Mouse (Mus musculus) CH12F3 (cell line): Measurements from ENCODE around the gene Fgf15.

ENCODE experiments used
- in situ Hi-C: fragments of 300-500 bp; cut with MboI; formaldehyde crosslinking; loops from 2 replicates; pipeline ENCODE4 v1.14.3; 2020; ENCODE audit warnings: low sequenced_read_pairs

Fgf15 gene

DNA sequence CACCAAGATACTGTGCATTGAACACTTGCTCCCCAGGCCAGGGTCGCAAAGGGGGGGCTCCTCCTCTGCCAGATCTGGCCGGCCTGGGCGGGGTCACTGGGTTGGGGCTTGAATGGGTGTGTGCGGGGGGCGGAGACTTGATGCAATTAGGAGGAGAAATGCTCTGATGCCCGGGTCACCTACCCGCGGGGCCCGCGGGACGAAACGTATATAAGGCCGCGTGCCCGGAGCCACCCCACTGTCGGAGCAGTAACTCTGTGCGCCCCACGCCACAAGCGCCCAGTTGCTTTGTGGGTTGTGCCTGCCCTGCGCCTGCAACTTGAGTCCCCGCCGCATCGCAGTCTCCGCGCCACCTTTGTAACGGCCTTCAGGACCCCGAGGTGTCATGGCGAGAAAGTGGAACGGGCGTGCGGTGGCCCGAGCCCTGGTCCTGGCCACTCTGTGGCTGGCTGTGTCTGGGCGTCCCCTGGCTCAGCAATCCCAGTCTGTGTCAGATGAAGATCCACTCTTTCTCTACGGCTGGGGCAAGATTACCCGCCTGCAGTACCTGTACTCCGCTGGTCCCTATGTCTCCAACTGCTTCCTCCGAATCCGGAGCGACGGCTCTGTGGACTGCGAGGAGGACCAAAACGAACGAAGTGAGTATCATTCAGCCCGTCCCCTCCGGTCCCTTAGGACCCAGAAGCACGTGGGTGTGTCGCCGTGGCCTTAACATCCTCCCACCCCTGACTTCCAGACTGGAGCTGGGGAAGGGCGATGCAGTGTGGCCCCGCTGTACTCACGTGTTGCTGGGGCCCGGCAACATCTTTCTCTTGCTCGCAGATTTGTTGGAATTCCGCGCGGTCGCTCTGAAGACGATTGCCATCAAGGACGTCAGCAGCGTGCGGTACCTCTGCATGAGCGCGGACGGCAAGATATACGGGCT is at the start of gene Fgf15:
Gene Fgf15, plus strand, starts transcription at position 238 of the 925 bp plus-strand sequence.
- in situ Hi-C loops = loop anchor here (10.0 kb wide), 1 partner anchor 92 kb away; no protein-coding TSS in a partner anchor

DNA sequence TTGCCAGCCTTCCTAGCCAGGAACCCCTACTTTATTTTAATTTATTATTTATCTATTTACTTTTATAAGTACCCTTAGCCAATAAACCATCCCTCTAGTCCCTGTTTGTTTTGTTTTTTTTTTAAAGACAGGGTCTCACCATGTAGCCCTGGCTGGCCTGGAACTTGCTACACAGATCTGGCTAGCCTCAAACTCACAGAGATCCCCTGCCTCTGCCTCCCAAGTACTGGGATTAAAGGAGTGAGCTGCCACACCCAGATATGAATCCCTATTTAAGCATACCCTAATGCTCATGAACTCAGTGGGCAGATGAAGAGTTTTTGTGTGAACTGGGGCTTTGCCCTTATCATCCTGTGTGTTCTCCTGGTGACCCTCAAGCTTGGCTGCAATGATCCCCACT is 49.3 kb upstream of the Fgf15 start, which contains the start of gene Fgf4:
Gene Fgf4, plus strand, starts transcription at position 301 of the 400 bp plus-strand sequence.
- in situ Hi-C loops = no loop called here

DNA sequence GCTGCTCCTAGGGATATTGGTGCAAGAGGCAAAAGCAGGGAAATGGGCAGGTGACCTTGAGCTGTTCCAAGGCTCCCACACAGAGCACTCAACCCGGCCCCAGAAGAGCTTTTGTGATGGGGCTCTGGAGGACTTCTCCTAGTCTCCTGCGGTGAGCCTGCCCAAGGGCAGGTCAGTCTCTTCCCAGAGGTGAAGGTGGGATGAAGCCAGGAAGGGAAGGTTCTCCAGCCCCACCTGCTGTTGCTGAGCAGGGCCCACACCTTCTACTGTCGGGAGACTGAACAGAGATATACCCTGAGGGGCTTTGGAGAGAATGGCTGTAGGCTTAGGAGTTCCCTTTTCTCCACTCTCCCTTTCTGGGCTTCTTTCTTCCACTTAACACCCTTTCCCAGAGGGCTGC is 45.0 kb upstream of the Fgf15 start:
- in situ Hi-C loops = no loop called here

- in situ Hi-C loops = no loop called here
Measured at GRCm38 (mm10) chr7:144854966-144855365, 41.4 kb upstream of the Fgf15 start.

DNA sequence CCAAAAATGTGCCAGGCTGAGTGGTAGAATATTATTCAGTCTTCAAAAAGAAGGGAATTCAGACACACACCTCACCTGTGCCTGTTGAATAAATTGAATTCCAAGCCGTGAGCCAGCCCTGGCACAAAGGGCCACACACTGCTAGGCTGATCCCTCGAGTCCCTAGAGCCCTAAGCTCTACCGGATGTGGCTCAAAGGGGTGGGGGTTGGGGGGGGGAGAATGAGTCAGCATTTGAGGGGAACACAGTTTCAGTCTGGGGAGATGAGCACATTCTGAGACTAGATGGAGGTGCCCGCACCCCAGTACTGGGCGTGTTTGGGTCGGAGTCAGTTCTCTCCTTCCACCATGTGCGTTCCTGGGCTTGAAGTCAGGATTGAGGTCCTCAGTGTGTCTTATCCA is 39.2 kb upstream of the Fgf15 start:
- in situ Hi-C loops = no loop called here

- in situ Hi-C loops = no loop called here
Measured at GRCm38 (mm10) chr7:144857826-144858342, 38.4 kb upstream of the Fgf15 start.

DNA sequence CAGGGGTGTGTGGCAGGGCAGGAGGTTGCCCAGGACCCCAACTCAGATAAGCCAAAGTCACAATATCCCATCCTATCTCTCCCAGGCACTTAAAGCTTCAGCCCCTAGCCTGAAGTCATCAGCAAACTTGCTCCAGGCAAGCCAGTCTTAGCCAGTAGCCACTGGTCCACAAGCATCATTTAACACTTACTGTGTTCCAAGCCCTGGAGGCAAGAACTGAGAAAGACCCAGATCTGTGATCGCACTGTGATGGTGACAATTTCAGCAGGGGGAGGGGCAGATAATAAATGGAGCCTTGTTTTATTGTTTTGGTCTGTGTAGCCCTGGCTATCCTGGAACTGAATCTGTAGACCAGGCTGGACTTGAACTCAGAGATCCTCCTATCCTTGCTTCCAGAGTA is 37.6 kb upstream of the Fgf15 start:
- in situ Hi-C loops = no loop called here

DNA sequence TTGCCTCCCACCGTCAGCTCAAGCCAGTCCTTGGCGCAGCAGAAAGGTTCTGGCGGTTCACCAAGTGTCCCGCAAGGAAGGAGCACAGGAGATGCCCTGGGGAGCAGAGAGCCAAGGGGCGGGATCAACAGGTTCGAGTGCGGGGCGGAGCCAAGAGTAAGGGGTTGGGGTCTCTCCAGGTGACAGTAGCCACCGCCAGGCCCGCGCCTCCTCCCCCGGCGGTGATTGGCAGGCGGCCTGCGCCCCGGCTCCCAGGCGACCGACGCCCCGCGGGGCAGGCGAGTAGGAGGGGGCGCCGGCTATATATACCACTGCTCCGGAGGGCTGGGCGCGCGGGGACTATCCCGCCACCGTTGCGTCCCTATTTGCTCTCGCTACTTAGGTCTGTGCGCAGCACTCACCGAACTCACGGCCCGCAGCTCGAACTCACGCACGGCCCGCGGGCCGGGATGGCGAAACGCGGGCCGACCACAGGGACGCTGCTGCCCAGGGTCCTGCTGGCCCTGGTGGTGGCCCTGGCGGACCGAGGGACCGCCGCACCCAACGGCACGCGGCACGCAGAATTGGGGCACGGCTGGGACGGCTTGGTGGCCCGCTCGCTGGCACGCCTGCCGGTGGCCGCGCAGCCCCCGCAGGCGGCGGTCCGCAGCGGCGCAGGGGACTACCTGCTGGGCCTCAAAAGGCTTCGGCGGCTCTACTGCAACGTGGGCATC is 35.1 kb upstream of the Fgf15 start:
- in situ Hi-C loops = no loop called here

DNA sequence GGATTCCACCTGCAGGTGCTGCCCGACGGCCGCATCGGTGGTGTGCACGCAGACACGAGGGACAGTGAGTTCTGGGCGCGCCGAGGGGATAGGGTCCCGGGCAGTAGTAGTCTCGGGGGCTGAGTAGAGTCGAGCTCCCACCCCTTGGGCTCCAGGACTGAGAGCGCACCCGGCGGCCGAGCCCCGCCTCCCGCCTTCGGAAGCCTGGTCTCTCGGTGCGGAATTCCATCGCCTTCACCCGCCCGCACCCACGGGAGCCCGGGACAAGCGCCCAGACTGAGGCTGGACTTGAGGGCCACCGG is 34.6 kb upstream of the Fgf15 start:
- in situ Hi-C loops = no loop called here

DNA sequence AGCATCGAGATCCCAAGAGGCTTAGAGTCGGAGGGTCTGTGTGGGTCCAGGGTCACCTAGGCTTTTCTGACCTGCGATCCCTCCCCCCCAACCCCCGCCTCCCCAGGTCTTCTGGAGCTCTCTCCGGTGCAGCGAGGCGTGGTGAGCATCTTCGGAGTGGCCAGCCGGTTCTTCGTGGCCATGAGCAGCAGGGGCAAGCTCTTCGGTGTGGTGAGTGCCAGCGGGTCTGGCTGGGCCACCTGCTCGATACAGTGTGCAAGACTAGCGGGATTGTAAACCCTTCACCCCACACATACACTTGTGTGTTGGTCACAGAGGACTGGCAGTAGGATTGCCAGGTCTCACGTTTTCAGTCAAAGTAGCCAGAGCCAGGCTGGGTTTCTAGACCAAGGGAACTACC is 34.2 kb upstream of the Fgf15 start:
- in situ Hi-C loops = no loop called here

DNA sequence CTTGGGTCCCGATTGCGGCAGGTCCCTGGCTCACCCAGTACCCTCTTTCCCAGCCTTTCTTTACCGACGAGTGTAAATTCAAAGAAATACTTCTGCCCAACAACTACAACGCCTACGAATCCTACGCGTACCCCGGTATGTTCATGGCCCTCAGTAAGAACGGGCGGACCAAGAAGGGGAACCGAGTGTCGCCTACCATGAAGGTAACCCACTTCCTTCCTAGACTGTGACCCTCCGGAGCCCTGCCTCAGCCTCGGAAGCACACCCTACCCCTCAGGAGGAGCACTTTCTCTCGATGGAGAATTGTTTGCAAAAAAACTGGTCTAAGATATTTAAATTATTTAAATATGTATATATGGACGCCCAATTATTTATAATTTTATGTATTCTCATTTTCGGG is 33.6 kb upstream of the Fgf15 start:
- in situ Hi-C loops = no loop called here

- in situ Hi-C loops = no loop called here
Measured at GRCm38 (mm10) chr7:144863196-144863595, 33.1 kb upstream of the Fgf15 start.

DNA sequence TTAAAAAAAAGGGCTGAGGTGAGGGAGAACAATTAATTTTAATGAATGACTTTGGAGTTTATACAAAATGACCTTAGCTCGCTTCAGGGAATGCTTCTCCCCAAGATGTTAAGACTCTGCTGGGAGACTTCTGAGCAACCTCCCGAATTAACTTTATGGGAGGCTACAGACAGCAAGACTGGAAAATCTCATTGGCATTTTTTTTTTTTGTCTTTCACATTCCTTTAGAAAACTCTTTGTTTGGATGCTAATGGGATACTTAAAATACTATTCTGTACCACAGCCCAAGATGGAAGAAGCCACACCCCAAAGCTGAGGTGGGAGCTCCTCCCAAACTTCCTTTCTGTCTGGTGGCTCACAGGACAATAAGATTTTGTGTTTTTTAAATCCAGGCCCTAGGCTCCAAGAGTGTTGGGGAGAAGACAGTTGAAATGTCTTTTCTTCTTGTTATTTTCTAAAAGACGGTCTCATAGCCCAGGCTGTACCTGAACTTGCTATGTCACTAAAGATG is 32.1 kb upstream of the Fgf15 start:
- in situ Hi-C loops = no loop called here

GRCm38 (mm10) chr7:144867161-144867560 is 29.2 kb upstream of the Fgf15 start:
- in situ Hi-C loops = no loop called here

DNA sequence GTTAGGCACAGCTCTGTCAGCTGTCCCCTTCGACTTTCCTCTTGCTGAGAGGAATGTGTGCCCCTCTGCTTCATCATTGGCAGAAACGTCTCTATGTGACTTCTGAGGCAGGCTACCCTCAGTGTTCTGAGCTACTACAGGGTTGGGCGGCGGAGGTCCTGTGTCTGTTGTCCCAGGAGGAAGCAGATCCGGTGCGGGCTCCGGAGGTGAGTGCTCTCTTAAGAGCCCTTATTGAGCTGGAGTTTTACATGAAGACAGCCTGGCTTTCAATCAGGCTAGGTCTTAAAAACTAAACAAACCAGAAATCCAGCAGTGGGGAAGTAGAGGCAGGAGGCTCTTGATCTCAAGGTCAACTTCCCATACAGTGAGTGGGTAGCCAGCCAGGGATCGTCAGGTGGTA is 28.7 kb upstream of the Fgf15 start:
- in situ Hi-C loops = no loop called here

DNA sequence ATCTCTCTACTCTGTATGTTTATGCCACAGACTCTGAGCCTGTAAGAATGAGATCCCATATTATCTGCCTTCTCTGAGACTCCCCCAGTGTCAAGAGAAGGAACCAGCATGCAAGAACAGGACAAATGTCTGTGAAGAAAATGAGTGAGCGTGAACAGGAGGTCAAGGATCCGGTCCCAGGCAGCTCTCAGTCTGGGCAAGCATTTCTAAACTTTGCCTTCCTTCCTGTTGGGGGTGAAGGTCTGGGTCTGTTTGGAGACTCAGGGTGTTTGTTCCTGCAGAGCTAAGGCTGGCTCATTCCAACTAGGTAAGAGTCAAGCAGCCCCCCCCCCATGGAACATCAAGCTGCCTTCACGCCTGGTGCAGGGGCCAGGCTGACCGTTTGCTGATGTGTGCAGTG is 23.9 kb upstream of the Fgf15 start:
- in situ Hi-C loops = no loop called here

- in situ Hi-C loops = no loop called here
Measured at GRCm38 (mm10) chr7:144873160-144873559, 23.2 kb upstream of the Fgf15 start.

DNA sequence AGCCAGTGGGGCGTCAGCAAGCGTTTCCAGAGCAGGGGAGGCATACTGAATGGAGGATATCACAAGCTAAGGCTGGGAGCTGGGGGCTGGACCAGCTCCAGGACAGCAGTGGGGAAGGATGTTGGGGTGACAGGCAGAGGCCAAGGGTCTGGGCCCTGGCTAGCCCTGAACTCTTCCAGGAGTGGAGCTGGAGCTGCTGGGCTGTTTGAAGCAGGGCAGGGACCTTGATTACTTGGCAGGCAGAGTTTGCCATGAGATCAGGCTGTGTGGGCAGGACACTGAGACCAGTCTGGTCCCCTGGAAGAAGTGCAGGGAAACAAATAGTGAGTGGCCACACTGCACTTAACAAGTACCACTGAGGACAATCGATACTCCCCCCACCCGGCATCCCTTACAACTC is 22.1 kb upstream of the Fgf15 start:
- in situ Hi-C loops = no loop called here

DNA sequence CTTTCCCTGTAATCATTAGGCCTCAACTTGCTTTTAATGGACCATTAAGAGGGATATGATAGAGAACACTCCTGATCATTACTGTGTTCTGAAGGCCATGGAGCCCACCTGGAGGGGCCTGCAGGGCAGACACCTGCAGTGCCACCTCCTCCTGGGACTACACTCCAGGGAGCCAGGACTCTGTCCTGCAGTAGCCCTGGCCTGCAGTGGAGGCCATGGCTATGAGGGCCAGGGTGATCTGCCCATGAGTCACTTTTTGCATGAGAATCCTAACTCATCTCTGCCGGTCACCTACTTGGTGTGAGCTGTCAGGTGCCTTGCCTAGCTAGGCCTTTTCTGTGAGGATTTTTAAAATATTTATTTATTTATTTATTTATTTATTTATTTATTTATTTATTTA is 17.9 kb upstream of the Fgf15 start:
- in situ Hi-C loops = no loop called here

DNA sequence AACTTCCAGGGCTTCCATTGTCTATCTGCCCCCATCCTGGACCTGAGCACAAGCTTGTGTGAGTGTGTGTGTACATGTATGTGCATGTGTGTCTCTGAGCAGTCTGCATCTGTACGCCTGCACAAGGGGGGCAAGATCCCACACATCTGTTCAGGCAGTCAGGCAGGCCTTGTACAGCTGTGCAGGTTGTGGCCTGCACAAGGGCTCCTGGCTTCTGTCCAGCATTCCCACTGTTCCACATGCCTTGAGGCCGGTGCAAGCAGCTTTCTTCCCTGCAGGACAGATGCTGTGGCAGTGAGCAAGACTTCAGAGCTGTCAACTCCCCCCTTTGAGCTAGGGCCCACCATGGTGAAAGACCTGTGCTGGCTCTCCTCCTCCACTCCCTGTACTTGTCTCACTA is 13.2 kb upstream of the Fgf15 start:
- in situ Hi-C loops = no loop called here

DNA sequence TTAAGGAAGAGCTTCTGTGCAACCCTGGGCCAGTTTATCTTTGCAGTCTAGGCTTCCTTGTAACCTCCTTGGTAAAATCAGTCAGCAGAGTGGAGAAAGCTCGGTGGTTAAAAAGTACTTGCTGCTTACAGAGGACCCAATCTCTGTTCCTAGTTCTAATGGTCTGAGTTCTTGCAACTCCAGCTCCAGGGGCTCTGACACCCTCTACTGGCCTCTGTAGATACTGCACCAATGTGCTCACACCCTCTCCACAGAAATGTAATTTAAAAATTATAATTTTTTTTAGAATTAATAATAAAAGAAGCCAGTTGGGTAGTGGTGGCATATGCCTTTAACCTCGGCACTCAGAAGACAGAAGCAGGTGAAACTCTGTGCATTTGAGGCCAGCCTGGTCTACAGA is 8.7 kb upstream of the Fgf15 start:
- in situ Hi-C loops = no loop called here
